Mouse (Mus musculus): ENCODE measurements around the gene Gtf2h2. TPM values are rescaled to one million over a fixed set of nuclear protein-coding genes. Genes with fewer than 3 reads are reported as not detected.
"Not testable (repeated sequence)": the region's sequence is repeated elsewhere in the genome, so short reads cannot be mapped to it uniquely, and the experiment has no call there.

Gtf2h2 gene
- total RNA-seq, 2 experiments from 2014 or later, result 20.7 to 22.4 TPM

DNA sequence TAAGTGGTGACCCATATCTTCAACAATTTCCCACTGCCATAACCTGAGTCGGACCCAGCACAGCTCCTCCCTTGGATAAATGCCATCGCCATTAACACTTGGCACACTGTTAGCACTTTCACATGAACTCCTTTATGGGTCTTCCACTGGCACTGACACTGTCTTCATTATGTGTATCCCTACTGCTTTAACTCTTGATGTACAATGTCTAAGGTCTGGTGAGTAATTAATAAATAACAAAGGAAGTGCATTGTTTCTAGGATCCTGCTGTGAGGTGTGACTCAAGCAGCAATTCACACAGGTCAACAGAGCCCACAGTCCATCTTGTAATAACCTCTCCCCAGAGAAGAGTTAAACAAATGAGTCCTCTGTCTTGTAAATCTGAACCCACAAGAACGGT, 31.0 kb downstream of the Gtf2h2 start:
- no peak for TF ChIP-seq CTCF (IDR thresholded peaks at IDR 0.05)
- Histone ChIP-seq H3K4me3 (no peak overlapping the region), H3K27ac (no peak overlapping the region)
- no peak for DNase-seq
- intact Hi-C loops (cut with DNase I), result no loop called here

DNA sequence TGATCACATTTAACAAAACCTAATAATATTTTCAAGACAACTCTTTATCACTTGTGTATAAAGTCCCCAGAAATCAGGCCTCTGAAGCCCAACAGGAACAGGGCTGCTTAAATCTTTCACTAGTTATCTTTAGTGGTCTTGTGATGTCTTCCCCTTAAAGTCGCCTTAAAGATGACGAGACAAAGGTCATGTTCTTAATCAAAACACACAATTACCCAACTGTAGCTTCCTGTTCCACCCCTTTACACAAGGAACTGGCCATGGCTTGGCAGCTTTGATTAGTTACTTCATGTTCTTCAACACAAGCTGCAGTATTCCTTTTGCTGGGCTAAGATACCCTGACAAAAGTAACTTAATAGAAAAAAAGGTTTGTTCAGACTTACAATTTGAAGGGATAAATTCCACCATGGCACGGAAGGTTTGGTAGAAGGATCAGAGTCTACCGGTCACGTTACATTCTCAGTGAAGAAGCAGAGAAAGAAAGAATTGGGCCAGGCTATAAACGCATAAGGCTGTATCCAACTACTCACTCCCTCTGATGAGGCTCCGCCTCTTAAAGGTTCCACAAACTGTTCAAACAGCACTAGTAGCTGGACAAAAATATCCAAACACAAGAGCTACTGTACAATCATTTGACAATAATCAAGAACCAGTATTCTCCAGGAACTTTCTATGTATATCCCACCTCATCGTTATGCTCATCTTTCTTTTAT, 39.8 kb downstream of the Gtf2h2 start, which contains the start of gene Naip1:
Gene Naip1 (minus strand): TSS at position 455 of the 713 bp plus-strand sequence.
- H3K27ac ChIP-seq, result not testable (repeated sequence)

GRCm38 (mm10) chr13:100449495-100449894, 42.9 kb downstream of the Gtf2h2 start:
- H3K4me3 ChIP-seq, result no peak overlapping the region
- DNase-seq, result no peak
- no peak overlapping the region for H3K27ac ChIP-seq
- TF ChIP-seq CTCF (IDR thresholded peaks at IDR 0.05), result no peak
- intact Hi-C loops (cut with DNase I), result no loop called here

More for the DNA sequence above, 39.8 kb downstream of the Gtf2h2 start, which contains the start of gene Naip1:
- intact Hi-C loops (cut with DNase I); DNase-seq; H3K4me3 ChIP-seq: not testable (repeated sequence)

DNA sequence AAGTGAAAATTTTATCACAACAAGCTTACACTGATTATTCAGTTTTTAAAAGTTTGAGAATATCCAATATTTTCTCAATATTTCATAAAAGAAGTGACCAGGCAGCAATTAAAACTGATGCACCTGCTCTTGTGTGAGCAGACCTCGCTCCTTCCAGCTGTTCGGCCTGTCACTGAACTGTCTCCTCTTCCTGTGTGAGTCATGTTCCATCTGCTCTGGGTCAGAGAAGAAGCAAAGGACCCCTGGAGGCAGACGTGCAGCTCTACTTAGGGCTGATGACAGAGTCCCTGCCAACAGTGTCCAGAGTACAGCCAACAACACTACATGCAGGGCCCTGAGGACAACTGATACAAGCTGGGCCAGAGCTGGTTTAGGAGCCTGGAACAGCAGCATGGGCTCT, 52.3 kb downstream of the Gtf2h2 start:
- Histone ChIP-seq H3K4me3 (no peak overlapping the region), H3K27ac (no peak overlapping the region)
- DNase-seq, result no peak
- TF ChIP-seq CTCF (IDR thresholded peaks at IDR 0.05), result no peak
- intact Hi-C loops (cut with DNase I), result no loop called here

DNA sequence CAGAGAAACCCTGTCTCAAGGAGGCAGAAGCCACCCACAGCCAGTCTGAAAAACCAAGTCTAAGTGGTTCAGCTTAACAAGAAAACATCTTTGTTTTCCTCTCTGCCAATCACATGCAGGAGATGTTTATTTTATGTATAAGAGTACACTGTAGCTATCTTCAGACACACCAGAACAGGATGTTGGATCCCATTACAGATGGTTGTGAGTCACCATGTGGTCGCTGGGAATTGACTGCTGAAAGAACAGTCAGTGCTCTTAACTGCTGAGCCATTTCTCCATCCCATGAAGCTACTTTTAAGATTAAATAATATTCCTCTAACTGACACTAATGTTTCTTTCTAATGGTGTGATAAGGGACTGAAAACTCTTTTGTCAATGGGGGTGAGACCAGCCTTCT, 53.7 kb downstream of the Gtf2h2 start:
- TF ChIP-seq CTCF (IDR thresholded peaks at IDR 0.05), result no peak
- no peak overlapping the region for H3K27ac ChIP-seq
- intact Hi-C loops (cut with DNase I), result no loop called here

GRCm38 (mm10) chr13:100437322-100437825, 55.0 kb downstream of the Gtf2h2 start:
- TF ChIP-seq CTCF (IDR thresholded peaks at IDR 0.05), result no peak
- no peak overlapping the region for H3K4me3 ChIP-seq
- no peak for DNase-seq
- intact Hi-C loops (cut with DNase I), result no loop called here
- no peak overlapping the region for H3K27ac ChIP-seq

More for the DNA sequence above, 53.7 kb downstream of the Gtf2h2 start:
- no peak for DNase-seq
- no peak overlapping the region for H3K4me3 ChIP-seq

DNA sequence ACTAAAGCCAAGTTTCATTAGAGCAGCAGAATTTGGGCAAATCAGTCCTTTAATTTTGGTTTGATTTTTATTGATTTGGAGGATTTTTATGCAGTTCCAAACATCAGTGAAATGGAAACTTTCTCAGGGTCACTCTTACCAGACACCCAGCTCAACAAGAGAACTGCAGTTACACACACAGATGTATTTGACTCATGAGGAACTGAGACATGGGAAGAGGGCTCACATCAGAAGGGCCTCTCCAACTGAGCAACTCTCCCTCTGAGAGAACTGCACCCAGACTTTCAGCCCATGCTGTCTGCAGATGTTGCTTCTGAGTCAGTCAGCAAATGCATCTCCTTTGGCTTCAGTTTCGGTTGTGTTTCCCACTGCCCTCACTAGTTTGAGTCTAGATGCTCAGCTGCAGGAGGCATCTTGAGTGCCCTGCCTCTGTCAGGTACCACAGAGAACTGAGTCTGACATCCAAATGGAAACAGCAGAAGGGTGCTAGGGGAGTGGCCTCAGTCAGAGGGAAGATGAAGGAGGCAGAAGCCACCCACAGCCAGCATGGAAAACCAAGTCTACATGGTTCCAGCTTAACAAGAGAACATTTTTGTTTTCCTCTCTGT, 55.7 kb downstream of the Gtf2h2 start:
- H3K4me3 ChIP-seq; DNase-seq; intact Hi-C loops (cut with DNase I); H3K27ac ChIP-seq: not testable (repeated sequence)

DNA sequence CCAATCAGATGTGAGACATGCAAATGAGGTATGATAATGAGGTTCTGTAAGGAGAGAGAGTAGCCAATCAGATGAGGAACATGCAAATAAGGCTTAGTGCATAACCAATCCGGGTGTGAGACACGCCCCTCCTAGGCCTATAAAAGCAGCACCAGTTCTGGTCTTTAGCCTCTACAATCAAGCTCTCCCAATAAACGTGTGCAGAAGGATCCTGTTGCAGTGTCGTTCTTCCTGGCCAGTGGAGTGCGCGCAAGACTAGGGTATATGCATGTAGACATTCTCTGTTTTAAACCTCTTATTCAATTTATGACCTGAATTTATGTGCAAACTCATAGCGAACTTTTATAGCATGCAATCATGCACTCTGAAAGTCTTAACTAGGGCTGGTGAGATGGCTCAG, 72.4 kb downstream of the Gtf2h2 start:
- intact Hi-C loops (cut with DNase I); DNase-seq; H3K4me3 ChIP-seq; H3K27ac ChIP-seq: not testable (repeated sequence)

DNA sequence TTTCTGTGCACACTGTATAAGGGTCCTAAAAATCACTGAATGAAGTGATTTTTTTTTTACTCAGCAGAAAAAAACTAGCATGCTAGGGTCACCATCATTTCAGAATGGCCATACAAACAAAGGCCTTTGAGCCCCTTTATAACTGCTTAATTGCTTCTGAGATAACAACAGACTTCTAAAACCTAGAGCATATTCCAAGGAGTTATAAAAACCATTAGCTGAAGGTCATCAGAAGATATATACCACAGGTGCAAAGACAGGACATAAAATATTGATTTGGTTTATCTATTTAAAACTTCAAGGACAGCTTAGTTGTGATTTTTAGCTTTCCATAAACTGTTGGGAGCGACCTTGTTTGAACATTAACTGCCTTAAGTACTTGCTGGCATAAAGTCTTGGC, 78.0 kb downstream of the Gtf2h2 start:
- Histone ChIP-seq H3K27ac (no peak overlapping the region), H3K4me3 (no peak overlapping the region)
- DNase-seq, result no peak
- TF ChIP-seq CTCF (IDR thresholded peaks at IDR 0.05), result no peak
- intact Hi-C loops (cut with DNase I), result no loop called here

Other genes with a start within 250 kb of the Gtf2h2 start
- gene Naip5, start 246.3 kb downstream of the Gtf2h2 start, total RNA-seq (2021), result under 1 TPM in 1 of 2 experiments, not detected in 1; 0.06 TPM
- under 1 TPM; 0.03 to 0.08 TPM for gene Naip6, start 174.9 kb downstream of the Gtf2h2 start, total RNA-seq (2021)
- not detected for gene Naip1, start 39.7 kb downstream of the Gtf2h2 start, total RNA-seq (2021)
- gene Ocln, start 60.1 kb upstream of the Gtf2h2 start, total RNA-seq (2021), result under 1 TPM in 1 of 2 experiments, not detected in 1; 0.15 TPM
- under 1 TPM; 0.51 to 0.64 TPM for gene Marveld2, start 124.4 kb upstream of the Gtf2h2 start, total RNA-seq (2021)
- gene Ak6, start 158.4 kb upstream of the Gtf2h2 start, total RNA-seq (2021), result 10 to 100 TPM; 67.2 to 80.7 TPM
- 10 to 100 TPM; 11.4 to 13.7 TPM for gene Rad17, start 158.5 kb upstream of the Gtf2h2 start, total RNA-seq (2021)
- 1 to 10 TPM in 1 of 2 experiments, under 1 TPM in 1; 0.56 to 7.4 TPM for gene Taf9, start 159.0 kb upstream of the Gtf2h2 start, total RNA-seq (2021)
- under 1 TPM; 0.15 to 0.17 TPM for gene Ccdc125, start 177.1 kb upstream of the Gtf2h2 start, total RNA-seq (2021)
- gene Cdk7, start 238.4 kb upstream of the Gtf2h2 start, total RNA-seq (2021), result 10 to 100 TPM; 11.5 to 13.6 TPM